Mouse (Mus musculus) activated CD4-positive, CD25-positive, alpha-beta regulatory T cell, adult 4 months (primary cell): ENCODE data around the gene Alkbh4. TPM values are rescaled to one million over a fixed set of nuclear protein-coding genes. Genes with fewer than 3 reads are reported as not detected.
"Not testable (repeated sequence)": the region's sequence is repeated elsewhere in the genome, so short reads cannot be mapped to it uniquely, and the experiment has no call there.

ENCODE experiments used
- ATAC-seq: one replicate; pipeline ENCODE4 v1.8.0; 2017
- polyA plus RNA-seq, 2 experiments: library from polyadenylated mRNA; unstranded; fragments of 100-300 nt; shearing (Covaris generic); gene quantifications; one replicate each; pipeline ENCODE4 v1.2.1; 2017

Gene Alkbh4
- 10 to 100 TPM; 49.3 to 56.2 TPM for polyA plus RNA-seq

DNA sequence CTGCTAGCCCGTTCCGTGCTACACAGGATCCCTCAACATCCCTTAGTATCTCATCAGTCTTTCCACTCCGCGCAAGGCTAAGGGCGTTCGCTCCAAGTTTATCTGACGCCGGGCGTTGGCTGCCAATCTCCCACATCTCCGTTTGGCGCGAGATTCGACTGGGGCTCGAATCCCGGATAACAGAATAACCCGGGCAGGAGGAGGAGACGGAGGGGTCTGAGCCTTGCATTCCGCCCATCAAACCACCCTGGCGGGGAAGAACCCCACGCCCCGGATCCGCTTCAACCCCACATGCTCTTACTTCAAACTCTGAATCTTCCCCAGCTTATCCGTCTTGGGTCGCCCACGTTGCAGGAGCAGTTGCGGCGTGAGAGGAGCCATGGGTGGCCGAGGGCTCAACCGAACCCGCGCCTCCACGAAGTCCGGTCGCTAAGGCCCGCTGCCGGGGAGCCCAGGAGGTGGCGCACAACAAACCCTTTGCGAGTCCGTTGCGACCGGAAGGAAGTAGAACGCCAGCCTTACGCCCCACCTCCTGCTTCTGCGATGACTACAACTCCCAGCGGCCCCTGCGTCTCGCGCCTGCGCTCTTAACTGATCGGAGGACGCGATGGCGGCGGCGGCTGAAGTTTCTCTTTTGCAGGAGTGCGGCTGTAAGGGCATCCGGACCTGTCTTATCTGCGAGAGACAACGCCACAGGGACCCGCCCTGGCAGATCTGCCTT is at the start of gene Alkbh4, which contains the start of gene Lrwd1:
Gene Alkbh4, plus strand, starts transcription at position 576 of the 721 bp plus-strand sequence.
Gene Lrwd1, minus strand, starts transcription at position 504 of the 721 bp plus-strand sequence.
- ATAC-seq, result peak; percentile 93

DNA sequence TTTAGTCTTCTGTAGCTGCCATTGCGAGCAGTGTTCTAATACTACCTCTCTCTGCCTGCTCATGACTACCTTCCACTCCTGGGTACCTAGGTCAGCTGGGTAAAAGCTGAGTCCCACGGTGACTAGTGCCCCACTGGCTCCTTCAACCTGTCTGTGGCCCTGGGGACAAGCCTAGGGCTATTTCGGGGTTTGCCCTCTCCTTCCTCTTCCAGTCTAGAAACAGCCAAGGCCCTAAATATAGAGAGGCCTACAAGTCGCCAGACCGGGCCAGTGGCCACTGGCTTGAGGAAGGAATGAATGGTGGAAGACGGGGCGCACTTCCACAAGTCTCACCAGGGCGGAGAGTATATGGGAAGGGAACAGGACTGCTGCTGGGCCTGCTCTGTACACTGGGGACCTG is 49.7 kb upstream of the Alkbh4 start:
- ATAC-seq, result no peak

DNA sequence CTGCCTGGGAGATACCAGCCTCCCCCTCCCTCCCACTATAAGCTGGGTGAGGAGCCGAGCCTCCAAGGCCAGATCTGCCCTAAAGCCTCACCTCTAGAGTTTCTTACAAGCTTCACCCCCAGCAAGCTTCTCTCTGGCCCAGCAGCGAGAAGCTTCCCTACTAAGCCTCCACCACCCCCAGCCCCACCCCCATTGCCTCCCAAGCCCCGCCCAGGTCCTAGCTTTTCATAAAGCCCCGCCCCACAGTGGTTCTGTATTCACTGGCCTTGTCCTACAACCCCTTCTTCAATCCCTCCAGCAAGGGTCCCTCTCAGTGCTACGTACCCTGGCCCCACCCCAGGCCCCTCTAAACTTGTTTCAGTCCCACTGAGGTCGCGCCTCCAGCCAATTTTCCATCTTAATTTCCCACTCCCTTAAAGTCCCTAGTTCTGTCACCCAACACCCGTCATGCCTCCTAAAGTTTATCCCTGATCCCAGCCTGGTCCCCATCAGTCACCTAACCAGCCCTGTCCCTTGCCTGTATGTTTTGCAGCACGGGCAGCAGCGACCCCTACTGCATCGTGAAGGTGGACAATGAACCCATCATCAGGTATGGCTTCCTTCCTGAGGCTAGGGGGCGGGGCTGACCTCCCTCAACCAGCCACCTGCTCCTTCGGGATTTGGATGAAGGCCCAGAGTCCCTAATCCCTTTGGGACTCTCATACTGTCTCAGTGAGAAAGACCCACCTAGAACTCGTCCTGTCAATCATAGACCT is 46.9 kb upstream of the Alkbh4 start:
- ATAC-seq, result no peak

DNA sequence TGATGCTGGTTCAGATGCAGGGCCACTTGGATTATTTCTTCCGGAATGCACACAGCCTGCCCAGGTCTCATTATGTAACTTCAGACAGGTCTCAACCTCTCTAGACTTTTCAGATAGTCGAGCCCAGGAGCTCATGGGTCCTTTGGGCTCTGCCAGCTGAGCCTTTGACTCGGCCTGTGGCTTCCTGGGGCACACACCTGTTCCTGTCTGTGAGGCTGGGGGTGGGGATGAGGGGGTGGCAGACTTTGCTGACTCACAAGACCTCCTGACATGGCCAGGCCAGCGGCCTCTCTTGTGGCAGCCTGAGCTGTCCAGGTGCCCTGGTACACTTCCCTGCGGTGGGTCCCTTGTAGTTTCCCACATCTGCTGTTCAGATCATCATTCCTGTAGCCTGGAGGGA is 44.0 kb upstream of the Alkbh4 start:
- no peak for ATAC-seq

DNA sequence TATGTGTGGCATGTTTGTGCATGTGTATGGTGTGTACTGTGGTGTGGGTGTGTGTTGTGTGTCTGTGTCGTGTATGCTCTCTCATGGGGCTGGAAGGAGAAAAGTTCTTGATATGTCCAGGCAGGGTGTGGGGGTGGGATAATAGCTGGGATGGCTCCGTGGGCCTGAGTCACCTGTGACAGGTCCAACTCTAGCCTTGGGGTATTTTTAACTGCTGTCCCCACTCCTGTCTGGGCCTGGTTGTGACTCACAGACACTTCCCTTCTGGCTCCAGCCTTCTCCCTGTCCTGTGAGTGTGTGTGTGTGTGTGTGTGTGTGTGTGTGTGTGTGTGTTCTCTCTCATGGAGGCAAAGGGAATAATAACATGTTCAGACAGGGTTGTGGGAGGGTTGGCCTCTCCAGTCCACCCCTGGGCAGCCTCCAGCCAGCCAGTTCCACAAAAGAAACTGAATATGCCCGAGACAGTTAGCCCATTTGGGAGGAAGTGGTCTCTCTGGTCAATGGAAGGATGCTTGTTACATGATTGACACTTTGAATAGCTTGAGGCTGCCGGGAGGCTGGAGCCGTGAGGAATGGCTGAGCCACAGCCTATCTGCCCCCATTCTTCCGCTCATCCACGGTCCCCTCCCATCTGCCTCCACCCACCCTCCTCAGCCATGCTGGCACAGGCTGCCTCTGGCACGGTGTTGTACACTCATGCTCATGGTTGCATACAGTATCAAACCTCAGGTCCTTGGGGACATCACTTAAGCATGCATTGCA is 41.5 kb upstream of the Alkbh4 start:
- no peak for ATAC-seq

DNA sequence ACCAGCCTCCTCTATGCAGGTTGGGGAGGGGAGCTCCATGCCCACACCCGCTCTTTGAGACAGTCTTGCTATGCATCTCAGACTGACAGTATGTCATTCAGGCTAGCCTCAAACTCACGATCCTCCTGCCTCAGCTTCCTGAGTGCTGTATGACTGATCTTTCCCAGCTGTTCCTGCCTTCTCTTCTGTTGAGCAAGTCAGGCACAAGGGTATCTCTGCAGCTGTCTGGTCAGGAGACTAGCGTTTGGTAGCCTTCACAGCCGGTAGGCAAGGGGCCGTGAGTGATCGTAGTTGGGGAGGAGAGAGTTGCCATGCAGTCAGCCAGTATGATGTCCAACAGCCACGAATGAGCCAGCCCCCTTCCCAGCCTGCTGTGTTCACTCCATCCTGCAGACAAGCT is 40.9 kb upstream of the Alkbh4 start:
- ATAC-seq, result no peak

DNA sequence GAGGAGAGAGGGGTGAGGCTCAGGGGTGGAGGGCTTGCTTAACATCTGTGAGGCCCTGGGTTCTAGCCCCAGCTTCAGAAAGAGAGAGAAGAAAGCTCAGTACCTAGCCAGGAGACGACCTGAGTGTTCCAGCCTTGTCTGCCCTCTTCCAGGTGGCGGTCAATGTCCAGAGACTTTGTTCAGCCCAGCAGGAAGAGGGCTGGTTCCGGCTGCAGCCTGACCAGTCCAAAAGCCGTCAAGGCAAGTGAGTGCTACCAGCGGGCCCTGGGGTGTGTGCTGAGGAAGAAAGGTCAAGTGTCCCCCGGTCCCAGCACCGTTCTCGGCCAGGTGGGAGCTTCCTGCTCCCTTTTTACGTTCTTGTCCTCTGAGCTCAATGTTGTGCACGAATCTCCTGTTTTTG is 37.4 kb upstream of the Alkbh4 start:
- no peak for ATAC-seq

DNA sequence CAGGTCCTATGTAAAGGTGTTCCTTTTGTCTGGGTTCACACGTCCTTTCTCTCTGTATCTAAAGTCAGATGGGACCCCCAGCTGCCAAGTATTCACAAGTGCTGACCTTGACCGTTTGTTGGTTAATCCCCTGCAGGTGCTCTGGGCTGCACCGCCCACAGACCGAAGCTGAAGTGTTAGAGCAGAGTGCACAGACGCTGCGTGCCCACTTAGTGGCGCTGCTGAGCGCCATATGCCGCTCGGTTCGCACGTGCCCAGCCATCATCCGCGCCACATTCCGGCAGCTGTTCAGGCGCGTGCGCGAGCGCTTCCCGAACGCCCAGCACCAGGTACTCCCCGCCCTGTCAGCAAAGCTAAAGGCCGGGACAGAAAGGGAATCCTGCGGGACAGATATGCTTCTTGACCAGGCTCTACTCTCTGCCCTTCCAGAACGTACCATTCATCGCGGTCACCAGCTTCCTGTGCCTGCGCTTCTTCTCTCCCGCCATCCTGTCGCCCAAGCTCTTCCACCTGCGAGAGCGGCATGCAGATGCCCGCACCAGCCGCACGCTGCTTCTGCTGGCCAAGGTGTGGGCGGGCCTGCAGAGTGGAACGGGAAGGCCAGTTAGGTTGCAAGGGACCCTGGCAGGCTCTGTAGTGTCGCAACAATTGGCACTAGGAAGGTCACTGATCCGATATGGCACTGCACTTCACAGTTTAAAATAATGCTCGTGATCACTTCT is 33.7 kb upstream of the Alkbh4 start:
- ATAC-seq, result peak; percentile 86

DNA sequence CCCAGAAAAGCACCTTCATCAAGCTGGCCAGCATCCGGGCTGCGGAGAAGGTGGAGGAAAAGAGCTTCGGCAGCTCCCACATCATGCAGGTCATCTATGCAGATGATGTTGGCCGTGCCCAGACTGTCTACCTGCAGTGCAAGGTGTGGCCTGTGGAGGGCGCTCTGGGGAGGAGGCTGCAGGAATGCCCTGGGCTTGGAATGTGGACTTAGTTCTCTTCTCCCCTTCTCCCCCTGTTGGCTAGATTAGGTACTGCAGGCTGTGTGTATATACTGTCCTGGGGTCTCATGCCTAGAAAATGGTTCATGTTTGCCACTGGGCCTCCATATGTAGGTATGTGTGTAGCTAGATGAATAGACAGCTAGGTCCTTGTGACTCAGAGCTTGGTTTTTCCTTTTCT is 31.4 kb upstream of the Alkbh4 start:
- no peak for ATAC-seq

DNA sequence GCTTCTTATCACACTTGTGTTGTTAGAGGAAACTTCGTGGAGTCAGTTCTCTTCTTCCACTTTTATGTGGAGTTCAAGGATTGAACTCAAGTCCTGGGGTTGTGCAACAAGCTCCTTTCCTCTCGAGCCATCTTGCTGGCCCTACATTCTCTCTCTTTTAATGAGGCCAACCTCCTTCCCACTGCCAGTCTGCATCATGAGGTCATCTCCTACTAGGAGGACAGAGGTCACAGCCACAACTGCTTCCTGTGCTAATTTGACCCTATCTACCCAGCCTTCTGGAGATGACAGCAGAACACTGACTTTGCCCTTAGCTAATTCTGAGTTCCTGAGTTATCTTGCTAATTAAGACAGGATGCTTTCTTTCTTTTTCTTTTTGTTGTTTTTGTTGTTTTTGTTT is 27.5 kb upstream of the Alkbh4 start:
- ATAC-seq, result no peak

DNA sequence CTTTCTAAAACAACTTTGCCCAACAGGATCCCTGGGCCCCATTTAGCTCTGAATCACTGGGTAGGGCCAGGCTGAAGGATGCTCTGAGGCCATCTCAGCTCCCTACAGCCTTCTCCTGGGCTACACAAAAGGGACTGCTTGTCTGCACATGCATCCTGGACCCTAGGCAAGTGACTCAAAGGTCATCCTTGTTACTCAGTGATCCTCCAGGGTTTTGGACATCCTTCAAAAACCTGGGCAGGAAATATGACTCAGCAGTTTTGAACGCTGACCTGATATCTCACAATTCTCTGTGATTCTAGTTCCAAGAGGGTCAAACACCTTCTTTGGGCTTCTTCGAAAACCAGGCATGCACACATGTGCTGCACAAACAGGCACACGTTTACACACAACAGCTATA is 26.9 kb upstream of the Alkbh4 start:
- ATAC-seq, result no peak

DNA sequence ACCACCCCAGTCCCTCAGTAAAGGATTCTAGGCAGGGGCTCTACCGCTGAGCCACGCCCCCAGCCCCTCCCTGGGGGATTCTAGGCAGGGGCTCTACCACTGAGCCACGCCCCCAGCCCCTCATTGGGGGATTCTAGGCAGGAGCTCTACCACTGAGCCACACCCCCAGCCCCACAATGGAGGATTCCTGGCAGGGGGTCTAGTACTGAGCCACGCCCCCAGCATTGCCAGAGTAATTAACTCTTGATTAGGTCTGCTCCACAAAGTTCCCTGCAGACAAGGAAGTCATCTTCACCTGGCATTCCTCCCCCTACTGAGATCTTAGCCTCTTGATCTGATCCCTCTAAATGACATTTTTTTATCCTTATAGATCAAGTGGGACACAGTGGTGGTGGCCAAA is 22.4 kb upstream of the Alkbh4 start:
- ATAC-seq, result not testable (repeated sequence)

DNA sequence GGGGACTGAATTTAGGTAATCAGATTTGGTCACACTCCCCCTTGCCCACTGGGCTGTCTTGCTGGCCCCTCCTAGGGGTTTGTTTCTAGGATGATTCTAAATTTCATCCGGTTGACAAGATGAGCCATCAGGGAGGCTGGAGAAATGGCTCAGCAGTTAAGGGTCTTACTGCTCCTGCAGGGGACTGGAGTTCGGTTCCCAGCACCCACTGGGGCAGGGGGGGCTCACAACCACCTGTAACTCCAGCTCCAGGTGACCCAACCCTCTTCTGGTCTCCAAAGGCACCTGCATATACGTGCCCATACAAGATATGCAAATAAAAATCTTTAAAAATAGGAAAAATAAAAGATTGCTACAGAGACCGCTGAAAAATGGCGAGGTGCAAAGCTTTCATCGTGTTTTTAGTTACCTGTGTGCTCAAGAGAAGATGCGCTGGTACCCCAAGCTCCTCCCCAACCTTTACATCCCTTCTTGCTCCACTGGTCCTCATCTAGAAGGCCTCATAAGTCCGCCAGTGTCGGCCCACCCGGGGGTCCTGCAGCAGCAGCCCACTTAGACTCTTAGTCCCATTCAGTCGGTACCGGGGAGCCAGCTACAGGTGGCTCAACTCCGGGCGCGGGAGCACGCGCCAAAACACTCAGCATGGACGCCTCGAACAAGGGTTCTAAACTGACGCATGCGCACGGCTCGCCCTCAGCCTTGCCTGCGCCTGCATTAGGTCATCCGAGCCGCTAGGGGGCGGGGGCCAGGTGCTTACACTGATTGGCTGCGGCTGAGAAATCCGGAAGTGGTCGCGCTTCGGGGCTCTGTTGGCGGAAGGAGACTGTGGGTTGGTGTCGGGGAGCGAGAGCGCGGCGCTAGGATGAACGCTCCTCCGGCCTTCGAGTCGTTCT is 19.8 kb upstream of the Alkbh4 start, which contains the start of gene Polr2j:
Gene Polr2j, plus strand, starts transcription at position 741 of the 893 bp plus-strand sequence.
- peak; percentile 98 for ATAC-seq

DNA sequence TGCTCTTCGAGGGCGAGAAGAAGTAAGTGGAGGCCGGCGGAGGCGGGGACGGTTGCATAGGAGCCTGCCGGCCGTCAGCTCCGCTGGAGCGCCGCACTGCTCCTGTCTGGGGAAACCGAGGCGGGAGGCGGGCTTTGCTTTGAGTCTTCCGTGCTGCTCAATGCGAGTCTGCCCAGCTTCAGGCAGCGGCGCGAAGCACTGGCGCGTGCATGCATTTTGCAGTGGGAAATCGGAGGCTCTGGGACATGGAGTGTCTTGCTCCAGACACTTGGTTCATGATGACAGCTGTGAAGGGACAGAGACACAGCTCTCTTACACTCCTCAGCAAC is 19.2 kb upstream of the Alkbh4 start:
- peak; percentile 45 for ATAC-seq

DNA sequence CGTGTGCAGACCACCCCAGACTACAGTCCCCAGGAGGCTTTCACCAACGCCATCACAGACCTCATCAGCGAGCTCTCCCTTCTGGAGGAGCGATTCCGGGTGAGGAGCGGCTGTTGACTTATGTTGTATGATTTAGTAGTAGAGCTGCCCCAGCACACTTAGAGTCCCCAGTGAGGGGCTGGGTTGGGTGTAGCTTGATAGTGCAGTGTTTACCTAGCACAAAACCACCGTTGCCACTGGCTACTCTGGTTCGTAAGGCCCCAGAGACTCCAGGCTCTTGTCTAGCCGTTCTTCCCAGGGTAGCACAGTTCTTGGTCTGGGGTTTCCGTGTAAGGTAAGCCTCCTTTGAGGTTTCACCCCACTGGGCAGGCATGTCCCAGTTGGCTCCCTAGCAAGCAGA is 13.8 kb upstream of the Alkbh4 start:
- ATAC-seq, result no peak

DNA sequence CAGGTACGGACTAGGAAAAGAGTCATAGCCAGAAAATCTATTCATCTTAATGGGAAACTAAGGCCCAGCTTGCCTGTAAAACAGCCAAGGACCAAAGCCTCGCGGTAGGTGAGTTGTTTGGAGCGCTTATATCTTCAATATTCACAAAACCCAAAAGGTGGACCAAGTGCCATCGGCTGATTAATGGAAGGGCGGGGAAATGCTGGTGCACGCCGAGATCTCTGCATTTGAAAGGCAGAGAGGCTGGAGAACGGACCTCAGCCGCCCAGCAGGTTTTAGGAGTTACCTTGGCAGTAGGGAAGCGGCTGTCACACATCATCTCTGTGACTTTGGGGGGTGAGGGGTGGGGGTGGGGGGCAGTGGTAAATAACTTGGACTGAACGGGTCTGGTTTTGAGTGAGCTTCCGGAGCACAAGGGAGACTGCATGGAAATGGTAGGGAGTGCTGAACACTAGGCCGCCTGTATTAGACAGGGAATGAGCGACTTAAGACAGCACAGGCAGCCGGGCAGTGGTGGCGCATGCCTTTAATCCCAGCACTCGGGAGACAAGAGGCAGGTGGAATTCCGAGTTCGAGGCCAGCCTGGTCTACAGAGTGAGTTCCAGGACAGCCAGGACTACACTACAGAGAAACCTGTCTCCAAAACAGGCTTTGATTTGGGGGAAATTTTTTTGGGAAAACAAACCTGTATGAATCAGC is 495 bp downstream of the Alkbh4 start:
- ATAC-seq, result no peak

DNA sequence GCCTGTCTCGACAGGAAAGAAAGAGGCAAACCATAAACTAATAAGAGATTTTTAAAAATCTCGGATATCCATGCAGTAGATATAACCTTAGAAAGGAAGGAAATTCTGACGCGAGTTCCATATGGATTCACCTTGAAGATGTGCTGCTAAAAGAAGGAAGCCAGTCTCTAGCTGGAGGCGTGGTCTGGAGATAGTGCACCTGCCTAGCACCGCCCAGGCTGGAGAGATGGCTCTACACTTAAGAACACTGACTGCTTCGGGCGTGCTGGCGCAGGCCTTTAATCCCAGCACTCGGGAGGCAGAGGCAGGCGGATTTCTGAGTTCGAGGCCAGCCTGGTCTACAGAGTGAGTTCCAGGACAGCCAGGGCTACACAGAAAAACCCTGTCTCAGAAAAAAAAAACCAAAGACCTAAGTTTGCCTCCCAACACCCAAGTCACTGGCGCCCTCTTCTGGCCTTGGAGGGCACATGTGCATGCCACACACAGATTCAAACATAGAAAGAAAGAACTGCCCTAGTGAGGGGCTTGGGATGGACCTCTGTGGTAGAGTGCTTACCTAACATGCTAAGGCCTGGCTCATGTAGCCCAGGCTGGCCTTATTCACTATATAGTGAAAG is 1.8 kb downstream of the Alkbh4 start:
- no peak for ATAC-seq

DNA sequence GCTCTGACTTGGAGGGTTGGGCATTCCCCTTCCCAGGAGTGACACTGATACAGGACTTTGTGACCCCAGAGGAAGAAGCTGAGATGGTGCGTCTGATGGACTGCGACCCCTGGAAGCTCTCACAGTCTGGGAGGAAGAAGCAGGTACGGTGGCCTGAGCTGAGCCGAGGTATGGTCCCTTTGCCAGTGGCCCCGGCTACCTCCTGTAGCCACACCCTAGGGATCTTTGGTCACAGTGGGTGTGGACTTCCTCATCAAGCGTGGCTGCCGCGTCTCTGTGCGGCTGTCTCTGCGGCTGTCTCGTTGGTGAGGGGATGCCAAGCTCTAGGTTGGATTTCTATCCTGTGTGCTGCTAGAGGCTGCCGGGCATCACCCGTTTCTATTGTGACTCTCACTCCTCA is 3.4 kb downstream of the Alkbh4 start:
- no peak for ATAC-seq

DNA sequence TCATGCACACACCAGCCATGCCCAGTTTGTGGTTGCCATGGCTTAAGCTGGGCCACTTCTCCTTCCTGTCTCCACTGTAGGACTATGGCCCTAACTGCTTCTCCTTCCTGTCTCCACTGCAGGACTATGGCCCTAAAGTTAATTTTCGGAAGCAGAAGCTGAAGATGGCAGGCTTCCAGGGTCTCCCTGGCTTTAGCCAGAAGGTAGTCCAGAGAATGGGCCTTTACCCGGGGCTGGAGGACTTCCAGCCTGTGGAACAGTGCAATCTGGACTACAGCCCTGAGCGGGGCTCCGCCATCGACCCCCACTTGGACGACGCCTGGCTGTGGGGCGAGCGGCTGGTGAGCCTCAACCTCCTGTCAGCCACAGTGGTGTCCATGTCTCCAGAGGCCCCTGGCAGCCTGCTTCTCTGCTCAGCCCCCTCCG is 4.1 kb downstream of the Alkbh4 start:
- no peak for ATAC-seq

DNA sequence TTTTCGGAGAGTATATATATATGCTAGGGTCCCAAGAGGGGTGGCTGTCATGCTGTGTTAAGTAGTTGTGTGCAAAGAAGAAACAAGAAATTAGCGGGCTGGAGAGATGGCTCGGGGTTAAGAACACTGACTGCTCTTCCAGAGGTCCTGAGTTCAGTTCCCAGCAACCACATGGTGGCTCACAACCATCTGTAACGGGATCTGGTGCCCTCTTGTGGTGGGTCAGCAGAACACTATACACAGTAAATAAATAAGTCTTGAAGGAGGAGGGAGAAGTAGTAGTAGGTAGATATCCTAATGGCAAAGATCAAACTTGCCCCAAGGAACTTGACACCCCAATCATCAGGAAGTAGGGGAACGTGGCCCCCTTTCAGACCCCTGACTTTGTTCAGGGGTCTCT is 6.8 kb downstream of the Alkbh4 start:
- ATAC-seq, result no peak
